Mouse (Mus musculus): ENCODE measurements around the gene Gm44502.
A peak's percentile ranks its signal among the peaks of the same experiment; 100 is the strongest.
"Not testable (repeated sequence)": the region's sequence is repeated elsewhere in the genome, so short reads cannot be mapped to it uniquely, and the experiment has no call there.

Gm44502 gene

GRCm38 (mm10) chr15:89452906-89453864, 23.7 kb upstream of the Gm44502 start:
- peak; percentile 77 for DNase-seq

GRCm38 (mm10) chr15:89442486-89443070, 13.1 kb upstream of the Gm44502 start:
- no peak for DNase-seq

GRCm38 (mm10) chr15:89435878-89436277, 6.4 kb upstream of the Gm44502 start:
- no peak for DNase-seq

- no peak for DNase-seq
Observed at GRCm38 (mm10) chr15:89434136-89434535, 4.6 kb upstream of the Gm44502 start.

- no peak for DNase-seq
Observed at GRCm38 (mm10) chr15:89432946-89433345, 3.5 kb upstream of the Gm44502 start.

GRCm38 (mm10) chr15:89431806-89432205, 2.3 kb upstream of the Gm44502 start:
- DNase-seq, result no peak

GRCm38 (mm10) chr15:89431271-89431670, 1.8 kb upstream of the Gm44502 start:
- no peak for DNase-seq

GRCm38 (mm10) chr15:89430771-89431170, 1.3 kb upstream of the Gm44502 start:
- DNase-seq, result not testable (repeated sequence)

- no peak for DNase-seq
Observed at GRCm38 (mm10) chr15:89430341-89430740, 845 bp upstream of the Gm44502 start.

GRCm38 (mm10) chr15:89428821-89429351, 610 bp downstream of the Gm44502 start:
- no peak for DNase-seq

GRCm38 (mm10) chr15:89428136-89428790, 1.2 kb downstream of the Gm44502 start:
- DNase-seq, result no peak

- DNase-seq, result no peak
Observed at GRCm38 (mm10) chr15:89426716-89427115, 2.8 kb downstream of the Gm44502 start.

GRCm38 (mm10) chr15:89425711-89426121, 3.8 kb downstream of the Gm44502 start, which contains the start of gene Cpt1b:
TSS of gene Cpt1b (minus strand) at chr15:89425863.
- no peak for DNase-seq

GRCm38 (mm10) chr15:89424621-89425020, 4.9 kb downstream of the Gm44502 start:
- DNase-seq, result no peak

GRCm38 (mm10) chr15:89421938-89422337, 7.6 kb downstream of the Gm44502 start:
- no peak for DNase-seq

- no peak for DNase-seq
Observed at GRCm38 (mm10) chr15:89415282-89415681, 14.2 kb downstream of the Gm44502 start.

- no peak for DNase-seq
Observed at GRCm38 (mm10) chr15:89410118-89410517, 19.4 kb downstream of the Gm44502 start, which contains the start of gene Syce3. TSS of gene Syce3 (minus strand) at chr15:89410503.

GRCm38 (mm10) chr15:89406691-89407090, 22.8 kb downstream of the Gm44502 start:
- no peak for DNase-seq

GRCm38 (mm10) chr15:89404831-89405623, 24.5 kb downstream of the Gm44502 start:
- DNase-seq, result no peak

GRCm38 (mm10) chr15:89402471-89402870, 27.0 kb downstream of the Gm44502 start:
- no peak for DNase-seq

- DNase-seq, result no peak
Observed at GRCm38 (mm10) chr15:89399716-89400115, 29.8 kb downstream of the Gm44502 start.

GRCm38 (mm10) chr15:89398146-89398545, 31.4 kb downstream of the Gm44502 start:
- DNase-seq, result no peak

Measured in lung, postnatal 14 days (tissue).